Mouse (Mus musculus) adrenal gland, postnatal 14 days (tissue): ENCODE data around the gene Misp. TPM values are rescaled to one million over a fixed set of nuclear protein-coding genes. Genes with fewer than 3 reads are reported as not detected.

Experiments used
- DNase-seq: peaks from one replicate; pipeline ENCODE4 v3.0.0; 2021; ENCODE audit warnings: mixed read lengths
- total RNA-seq: library from RNA; stranded (reverse); gene quantifications from 2 replicates; pipeline ENCODE4 v1.2.3, GENCODE M21; 2021

Gene Misp
- total RNA-seq, 1 experiment from 2014 or later, result 0.26 TPM

DNA sequence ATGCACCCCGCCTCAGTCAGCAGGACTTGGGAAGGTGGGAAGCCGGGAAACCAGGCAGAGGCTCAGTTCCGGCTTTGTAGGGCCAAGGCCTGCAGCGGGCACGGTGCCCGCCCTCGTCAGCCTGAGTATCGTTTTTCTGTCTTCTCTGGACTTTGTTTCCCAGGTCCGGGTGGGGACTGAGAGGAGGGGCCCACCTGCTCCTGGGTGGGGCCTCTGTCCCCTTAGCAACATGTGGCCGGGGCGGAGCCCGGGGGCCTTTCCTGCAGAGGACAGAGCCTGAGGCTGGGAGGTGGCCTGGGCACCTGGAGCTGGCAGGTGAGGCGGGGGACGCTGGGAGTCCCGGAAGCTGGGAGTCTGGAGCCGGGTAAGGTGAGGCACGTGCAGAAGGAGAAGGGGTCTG is 1.6 kb downstream of the Misp start:
- no peak for DNase-seq

GRCm38 (mm10) chr10:79823011-79823410 is 2.2 kb downstream of the Misp start:
- DNase-seq, result no peak

- DNase-seq, result peak; percentile 45
Observed at GRCm38 (mm10) chr10:79824413-79824812, 3.6 kb downstream of the Misp start.

- no peak for DNase-seq
Observed at GRCm38 (mm10) chr10:79831583-79831982, 10.8 kb downstream of the Misp start.

DNA sequence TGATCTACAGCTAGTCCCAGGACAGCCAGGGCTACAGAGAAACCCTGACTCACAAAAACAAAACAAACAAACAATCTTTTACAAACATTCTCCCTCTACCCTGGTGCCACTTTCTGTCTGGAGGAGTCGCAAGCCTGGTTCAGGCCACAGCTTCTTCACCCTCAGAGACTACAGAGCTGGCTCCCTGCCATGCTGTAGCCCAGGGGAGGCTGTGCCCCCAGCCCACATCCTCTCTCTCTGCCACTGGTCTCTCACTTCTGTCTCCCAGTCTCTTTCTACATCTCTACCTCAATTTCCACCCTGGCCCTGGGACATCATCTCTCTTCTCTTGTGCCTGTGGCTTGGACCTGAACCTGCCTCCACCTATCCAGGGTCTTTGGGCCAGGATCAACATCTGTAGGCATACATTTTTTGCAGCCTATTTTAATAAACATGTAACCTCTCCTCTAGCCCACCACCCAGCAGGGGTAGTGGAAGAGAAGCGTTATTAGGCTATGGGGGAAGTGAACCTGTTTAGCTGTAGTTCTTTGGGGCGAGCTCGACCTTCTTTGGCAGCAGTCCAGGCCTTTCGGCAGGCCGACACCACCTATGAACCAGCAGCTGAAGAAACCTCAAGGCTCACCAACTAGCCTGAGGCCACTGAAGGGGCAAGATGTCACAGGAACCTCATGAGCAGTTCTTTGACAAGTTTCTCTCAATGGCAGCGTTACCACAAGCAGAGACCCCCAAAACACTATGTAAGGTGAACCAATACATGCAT is 11.4 kb downstream of the Misp start:
- DNase-seq, result no peak

DNA sequence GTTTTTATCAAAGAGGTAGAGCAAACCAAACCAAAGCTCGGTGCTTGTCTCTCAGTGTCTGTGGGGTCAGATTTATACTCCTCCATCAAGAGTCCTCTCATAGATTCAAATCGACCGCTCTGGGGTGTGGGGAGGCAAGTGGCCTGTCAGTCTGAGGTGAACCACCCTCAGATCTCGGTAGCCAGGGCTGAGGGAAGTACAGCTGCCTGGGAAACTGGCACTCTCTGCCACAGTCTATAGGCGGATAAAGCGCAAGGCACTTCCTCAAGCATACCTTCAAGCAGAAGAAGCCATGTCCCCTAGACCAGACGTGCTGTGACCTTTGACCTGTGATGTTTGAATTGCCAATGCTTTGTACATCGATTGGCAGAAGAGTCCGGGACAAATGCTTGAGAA is 12.0 kb downstream of the Misp start:
- DNase-seq, result no peak

- peak; percentile 87 for DNase-seq
Observed at GRCm38 (mm10) chr10:79834769-79835398, 14.1 kb downstream of the Misp start.

- DNase-seq, result no peak
Observed at GRCm38 (mm10) chr10:79836918-79837317, 16.1 kb downstream of the Misp start.

DNA sequence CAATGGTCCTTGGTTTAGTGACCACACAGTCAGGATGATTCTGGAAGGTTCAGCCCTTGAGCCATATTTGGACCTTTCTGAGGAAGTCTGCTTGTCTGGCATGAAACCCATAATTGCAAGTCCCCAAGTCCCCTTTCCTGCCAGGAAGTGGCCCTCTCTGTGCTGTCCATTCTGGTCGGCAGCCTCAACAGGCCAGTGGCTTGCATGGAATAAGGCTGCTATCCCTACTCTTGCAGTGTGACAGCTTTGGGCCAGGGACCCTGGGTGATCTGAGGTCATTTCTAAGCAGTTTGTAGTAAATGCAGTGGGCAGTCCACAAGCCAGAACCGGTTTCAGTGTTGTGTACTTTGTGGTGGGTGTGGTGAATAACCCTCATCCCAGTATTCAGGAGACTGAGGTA is 17.4 kb downstream of the Misp start:
- DNase-seq, result no peak

GRCm38 (mm10) chr10:79840091-79840490 is 19.3 kb downstream of the Misp start:
- DNase-seq, result no peak

- peak; percentile 70 for DNase-seq
Observed at GRCm38 (mm10) chr10:79840644-79841551, 20.1 kb downstream of the Misp start.

DNA sequence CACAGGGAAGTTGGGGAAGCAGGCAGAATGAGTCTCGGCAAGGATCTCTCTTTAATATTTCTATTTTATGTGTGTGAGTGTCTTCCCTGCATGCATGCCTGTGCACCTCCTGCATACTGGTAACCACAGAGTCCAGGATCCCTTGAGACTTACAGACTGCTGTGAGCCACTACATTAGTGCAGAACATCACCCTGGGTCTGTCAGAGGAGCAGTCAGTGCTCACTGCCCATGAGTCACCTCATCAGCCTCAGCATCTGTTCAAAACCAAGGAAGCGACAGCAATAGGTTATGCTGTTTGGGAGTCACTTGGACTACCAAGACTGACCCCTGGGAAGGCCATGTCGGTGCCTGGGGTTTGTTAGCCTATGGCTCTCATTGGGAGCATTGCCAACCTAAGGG is 21.5 kb downstream of the Misp start:
- DNase-seq, result no peak

GRCm38 (mm10) chr10:79843476-79843875 is 22.7 kb downstream of the Misp start:
- DNase-seq, result peak; percentile 57

DNA sequence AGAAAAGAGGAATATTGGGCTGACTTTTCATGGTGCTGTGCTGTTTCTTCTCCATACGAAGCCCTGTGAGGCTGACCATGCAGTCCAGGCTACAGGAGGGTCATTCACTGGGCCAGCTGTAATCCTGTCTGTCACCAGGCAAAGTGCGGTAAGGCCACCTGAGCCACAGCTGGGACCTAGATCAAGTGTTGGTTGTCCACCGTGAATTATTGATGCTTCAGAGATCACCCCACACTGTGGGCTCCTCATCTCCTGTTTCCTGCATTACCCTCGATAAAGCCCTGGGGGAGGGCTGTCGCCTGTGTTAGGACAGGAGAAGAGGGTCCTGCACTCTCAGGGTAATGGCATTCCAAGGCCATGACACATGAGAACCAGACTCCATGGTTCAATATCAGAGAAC is 25.8 kb downstream of the Misp start:
- DNase-seq, result no peak

DNA sequence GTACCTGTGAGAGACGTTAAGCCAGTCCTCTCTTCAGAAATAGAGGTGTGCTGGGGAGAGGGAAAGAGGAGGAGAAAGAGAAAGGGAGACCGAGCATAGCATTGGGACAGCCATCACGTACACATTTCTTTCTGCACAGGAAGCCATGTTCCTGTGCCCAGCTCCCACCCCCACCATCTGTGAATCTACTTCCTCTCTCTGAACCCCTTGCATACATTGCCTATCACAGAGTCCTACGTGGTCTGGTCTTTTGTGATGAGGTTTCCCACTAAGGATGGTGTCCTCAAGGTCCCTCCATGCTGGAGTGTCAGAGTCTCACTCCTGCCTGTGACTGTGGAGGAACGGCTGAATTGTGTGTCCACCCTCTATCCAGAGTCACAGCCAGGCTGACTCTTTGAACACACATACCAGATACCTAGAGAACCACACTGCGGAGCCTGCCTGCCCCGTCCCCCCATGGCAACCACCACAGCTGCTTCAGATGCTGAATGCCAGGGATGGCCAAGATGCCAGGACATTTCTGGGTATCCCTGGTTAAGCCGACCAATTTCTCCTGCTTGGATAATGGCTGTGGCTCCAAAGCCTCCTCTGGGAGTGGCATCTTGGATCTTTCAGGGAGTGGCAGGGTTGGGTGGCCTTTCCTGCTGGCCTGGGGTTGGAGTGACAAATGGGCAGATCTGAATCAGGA is 29.3 kb downstream of the Misp start:
- DNase-seq, result no peak

- DNase-seq, result no peak
Observed at GRCm38 (mm10) chr10:79851653-79852052, 30.9 kb downstream of the Misp start.

DNA sequence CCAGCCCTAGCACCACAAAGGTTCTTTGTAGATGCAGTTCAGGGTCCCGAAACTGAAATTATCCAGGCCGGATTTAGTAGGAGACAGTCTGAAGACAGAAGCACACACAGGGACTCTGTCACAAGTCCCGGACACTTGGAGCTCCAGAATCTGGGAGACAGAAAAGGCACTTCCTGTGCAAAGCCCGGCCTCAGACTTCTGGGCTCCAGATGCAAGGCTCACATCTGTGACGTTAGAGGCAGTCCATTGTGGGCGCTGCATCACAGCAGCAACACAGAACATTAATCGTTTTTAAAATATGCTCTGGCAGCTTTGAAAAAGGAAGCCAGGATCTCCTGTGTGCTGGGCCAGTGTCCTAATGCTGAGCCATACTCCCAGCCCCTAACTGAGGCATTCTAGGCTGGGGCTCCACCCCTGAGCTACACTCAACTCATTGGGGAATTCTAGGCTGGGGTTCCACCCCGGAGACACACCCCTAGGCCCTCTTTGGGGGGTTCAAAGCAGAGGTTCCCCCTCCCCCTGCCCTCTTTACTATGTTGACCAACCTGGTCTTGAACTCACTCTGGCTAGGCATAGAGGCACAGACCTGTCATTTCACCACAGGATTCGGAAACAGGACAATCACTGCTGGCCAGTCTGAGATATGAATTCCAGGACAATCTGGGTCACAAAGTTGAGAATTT is 31.5 kb downstream of the Misp start:
- peak; percentile 51 for DNase-seq

GRCm38 (mm10) chr10:79852827-79853226 is 32.0 kb downstream of the Misp start:
- no peak for DNase-seq

DNA sequence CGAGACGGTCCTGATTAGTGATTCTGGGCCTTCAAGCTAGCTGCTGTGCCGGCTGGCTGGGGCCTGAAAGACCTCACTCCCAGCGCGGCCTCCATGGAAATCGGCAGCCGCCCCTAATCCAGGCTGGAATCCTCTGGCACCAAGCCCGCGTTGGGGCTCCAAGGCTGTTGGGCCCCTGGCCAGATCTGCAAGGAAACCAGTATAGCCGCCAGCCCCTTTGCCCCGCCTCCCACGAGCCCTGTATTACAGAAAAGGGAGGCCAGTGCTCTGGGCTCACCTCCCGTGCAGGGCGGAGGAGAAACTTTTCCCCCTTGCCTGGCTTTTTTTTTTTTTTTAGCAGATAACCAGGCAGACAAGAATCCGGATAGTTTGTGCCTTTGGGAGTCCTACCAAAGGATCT is 32.6 kb downstream of the Misp start:
- peak; percentile 98 for DNase-seq

- DNase-seq, result peak; percentile 100
Observed at GRCm38 (mm10) chr10:79853860-79854795, 33.3 kb downstream of the Misp start, which contains the start of gene Ptbp1. Ptbp1 (plus strand) TSS chr10:79854427.
